Mouse (Mus musculus) testis, adult 2 months (tissue): Measurements from ENCODE around the gene Cacna1a. TPM values are rescaled to one million over a fixed set of nuclear protein-coding genes. Genes with fewer than 3 reads are reported as not detected.

ENCODE experiments used
- H3K27ac ChIP-seq: fragments of 200-500 bp; 2 replicates; pipeline ENCODE4 v1.5.1; 2012; ENCODE audit warnings: low read depth, low read length; ENCODE audit not compliant: control insufficient read depth, insufficient read depth
- H3K27me3 ChIP-seq: fragments of 200-500 bp; 2 replicates; pipeline ENCODE4 v1.6.1; 2012; ENCODE audit warnings: mild to moderate bottlenecking, low read length, moderate library complexity; ENCODE audit not compliant: control insufficient read depth, insufficient read depth
- H3K36me3 ChIP-seq: fragments of 200-500 bp; 2 replicates; pipeline ENCODE4 v1.6.1; 2012; ENCODE audit warnings: mild to moderate bottlenecking, low read length; ENCODE audit not compliant: control insufficient read depth, insufficient read depth
- H3K4me1 ChIP-seq: fragments of 200-500 bp; 2 replicates; pipeline ENCODE4 v1.6.1; 2012; ENCODE audit warnings: low read length; ENCODE audit not compliant: control insufficient read depth, insufficient read depth
- H3K4me3 ChIP-seq: fragments of 200-500 bp; 2 replicates; pipeline ENCODE4 v1.5.1; 2012; ENCODE audit warnings: low read depth, mild to moderate bottlenecking, low read length, moderate library complexity, mixed read lengths; ENCODE audit not compliant: control insufficient read depth
- CTCF ChIP-seq: fragments of 200-500 bp; IDR thresholded peaks from 2 replicates; pipeline ENCODE4 v1.5.1; 2012; ENCODE audit warnings: low read depth, mild to moderate bottlenecking, inconsistent platforms, low read length, moderate library complexity; ENCODE audit not compliant: control insufficient read depth, insufficient read depth, insufficient replicate concordance
- POLR2A ChIP-seq: fragments of 200-500 bp; IDR thresholded peaks from 2 replicates; pipeline ENCODE4 v1.6.1; 2012; ENCODE audit warnings: low read depth, mild to moderate bottlenecking, inconsistent platforms, low read length, moderate library complexity; ENCODE audit not compliant: control insufficient read depth
- polyA plus RNA-seq: library from polyadenylated mRNA; depleted of rRNA; stranded (reverse); fragments of >200 nt; gene quantifications from 2 replicates; pipeline ENCODE4 v1.2.3, GENCODE M21; 2012; rRNA removed

Gene Cacna1a
- 9.6 and 10.3 TPM in 2 replicates for polyA plus RNA-seq

DNA sequence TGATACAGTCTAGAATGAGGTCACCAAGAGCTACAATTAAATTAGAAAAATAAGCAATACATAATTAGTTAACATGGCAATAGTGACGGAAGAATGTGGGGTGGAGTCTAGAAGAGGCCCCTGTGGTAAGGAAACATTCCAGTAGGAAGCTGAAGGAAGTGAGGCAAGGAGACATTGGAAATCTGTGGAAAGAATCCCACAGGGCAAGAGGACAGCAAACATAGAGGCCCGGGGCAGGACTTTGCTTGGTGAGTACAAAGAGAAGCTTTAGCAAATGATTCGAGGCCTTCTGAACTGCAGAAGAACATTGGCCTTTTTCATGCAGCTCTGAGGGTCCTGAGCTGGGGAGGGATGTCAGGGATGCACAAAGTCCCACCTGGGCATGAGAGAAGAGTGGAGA, at the start of gene Cacna1a:
Gene Cacna1a, plus strand, starts transcription at position 166 of the 400 bp plus-strand sequence.
- Histone ChIP-seq H3K36me3 (no peaks in the 10 kb centered on the region), H3K27ac (no peak within 1 kb of the TSS), H3K4me1 (no peaks in the 10 kb centered on the region; the same call in 1 of the 2 replicates), H3K27me3 (no peaks in the 10 kb centered on the region), H3K4me3 (no peak within 1 kb of the TSS)
- TF ChIP-seq CTCF = no peak
- TF ChIP-seq POLR2A = no peak

DNA sequence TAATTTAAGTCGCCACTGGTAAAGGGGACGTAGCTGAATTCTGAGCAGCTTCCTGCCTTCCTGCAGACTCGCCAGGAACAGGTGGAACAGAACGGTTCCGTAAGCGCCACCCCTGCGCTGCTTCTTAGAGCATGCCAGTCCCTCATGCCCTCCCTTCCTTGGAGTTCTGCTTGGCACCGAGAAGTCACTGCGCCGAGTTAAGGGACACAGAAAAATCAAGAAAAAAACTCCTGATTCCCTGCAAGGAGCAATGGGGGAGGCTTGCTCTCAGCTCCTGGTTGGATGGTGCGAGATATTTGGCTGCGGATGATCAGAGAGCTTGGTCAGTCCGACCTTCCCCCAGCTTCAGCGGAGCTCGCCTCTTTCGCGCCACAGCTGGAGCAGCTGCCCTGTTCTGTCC, 49.7 kb upstream of the Cacna1a start:
- TF ChIP-seq CTCF (no peak), POLR2A (no peak)
- no peak overlapping the region for H3K4me3 ChIP-seq
- no peak overlapping the region for H3K27ac ChIP-seq
- H3K4me1 ChIP-seq = peaks cover 5% of the 10 kb centered on the region; the same call in 1 of the 2 replicates
- no peaks in the 10 kb centered on the region for H3K36me3 ChIP-seq
- H3K27me3 ChIP-seq = no peaks in the 10 kb centered on the region; the same call in 1 of the 2 replicates

DNA sequence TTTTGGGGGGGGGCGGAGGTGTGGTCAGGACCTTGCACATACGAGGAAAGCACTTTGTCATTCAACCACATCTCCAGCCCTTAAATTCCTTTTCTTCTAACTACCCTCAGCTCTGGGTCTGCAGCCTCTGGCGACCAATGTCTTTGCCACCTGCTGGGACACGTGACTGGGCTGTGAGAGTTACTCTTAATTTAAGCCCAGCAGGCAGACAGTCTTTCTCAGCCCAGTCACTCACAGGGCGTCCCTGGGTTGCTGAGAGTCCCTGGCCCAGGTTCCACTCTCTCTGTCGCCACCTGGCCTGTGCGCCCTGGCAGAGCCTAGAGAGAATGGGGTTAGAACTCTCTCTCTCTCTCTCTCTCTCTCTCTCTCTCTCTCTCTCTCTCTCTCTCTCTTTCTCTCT, 48.9 kb upstream of the Cacna1a start:
- H3K4me3 ChIP-seq = no peak overlapping the region
- no peaks in the 10 kb centered on the region for H3K36me3 ChIP-seq
- H3K27ac ChIP-seq = no peak overlapping the region
- no peaks in the 10 kb centered on the region; the same call in 1 of the 2 replicates for H3K27me3 ChIP-seq
- TF ChIP-seq POLR2A (no peak), CTCF (no peak)
- peaks cover 5% of the 10 kb centered on the region; the same call in 1 of the 2 replicates for H3K4me1 ChIP-seq

DNA sequence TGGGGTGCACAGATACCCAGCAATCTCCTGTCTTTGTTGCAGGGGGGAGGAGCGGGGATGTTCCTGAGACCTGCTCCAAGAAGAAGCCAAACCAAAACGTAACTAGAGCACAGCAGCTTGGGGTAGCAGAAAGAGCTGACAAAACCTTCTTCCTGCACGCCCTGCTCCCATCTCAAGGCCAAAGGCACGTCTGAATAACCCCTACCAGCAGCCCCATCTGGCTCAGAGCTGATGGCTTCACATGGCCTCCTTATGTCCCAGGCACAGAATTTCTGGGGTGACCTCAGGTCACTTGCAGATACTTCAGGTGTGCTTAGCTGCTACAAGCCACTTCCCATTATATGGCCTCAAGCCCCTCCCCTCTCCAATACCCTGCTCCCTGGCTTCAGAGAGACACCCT, 48.4 kb upstream of the Cacna1a start:
- no peaks in the 10 kb centered on the region; the same call in 1 of the 2 replicates for H3K27me3 ChIP-seq
- H3K4me3 ChIP-seq = no peak overlapping the region
- no peak overlapping the region for H3K27ac ChIP-seq
- no peak for TF ChIP-seq CTCF
- no peak for TF ChIP-seq POLR2A
- peaks cover 5% of the 10 kb centered on the region; the same call in 1 of the 2 replicates for H3K4me1 ChIP-seq
- no peaks in the 10 kb centered on the region for H3K36me3 ChIP-seq

DNA sequence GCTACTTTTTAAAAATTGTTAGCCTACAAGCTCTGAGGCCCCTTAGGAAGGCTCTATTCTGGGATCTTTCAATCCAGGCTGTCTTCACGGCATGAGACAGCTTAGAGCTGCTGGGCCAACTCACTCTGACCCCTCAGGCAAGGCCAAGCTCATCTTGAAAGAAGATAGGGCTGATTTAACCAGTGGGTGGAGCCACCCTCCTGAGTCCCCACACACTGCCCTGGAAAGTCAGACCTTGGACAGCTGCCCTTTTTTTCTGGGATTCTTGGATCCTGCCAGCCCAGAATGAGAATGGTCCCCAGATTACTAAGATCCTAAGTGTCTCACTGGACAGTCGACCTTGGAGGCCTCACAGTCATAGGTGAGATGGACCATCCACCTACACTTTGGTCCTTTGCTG, 47.6 kb upstream of the Cacna1a start:
- H3K36me3 ChIP-seq = no peaks in the 10 kb centered on the region
- TF ChIP-seq CTCF = no peak
- TF ChIP-seq POLR2A = no peak
- no peak overlapping the region for H3K4me3 ChIP-seq
- H3K27me3 ChIP-seq = no peaks in the 10 kb centered on the region; the same call in 1 of the 2 replicates
- H3K27ac ChIP-seq = no peak overlapping the region
- H3K4me1 ChIP-seq = peaks cover 5% of the 10 kb centered on the region; the same call in 1 of the 2 replicates

- no peaks in the 10 kb centered on the region for H3K27me3 ChIP-seq
- no peaks in the 10 kb centered on the region for H3K36me3 ChIP-seq
Observed at GRCm38 (mm10) chr8:84345493-84345892, 42.7 kb upstream of the Cacna1a start.

GRCm38 (mm10) chr8:84346421-84346820, 41.8 kb upstream of the Cacna1a start:
- Histone ChIP-seq H3K27me3 (no peaks in the 10 kb centered on the region), H3K4me1 (no peaks in the 10 kb centered on the region), H3K4me3 (no peak overlapping the region), H3K27ac (no peak overlapping the region), H3K36me3 (no peaks in the 10 kb centered on the region)
- TF ChIP-seq POLR2A (no peak), CTCF (no peak)

More at GRCm38 (mm10) chr8:84345493-84345892, 42.7 kb upstream of the Cacna1a start:
- Histone ChIP-seq H3K4me1 (no peaks in the 10 kb centered on the region), H3K4me3 (no peak overlapping the region), H3K27ac (no peak overlapping the region)
- TF ChIP-seq POLR2A = no peak
- TF ChIP-seq CTCF = no peak

DNA sequence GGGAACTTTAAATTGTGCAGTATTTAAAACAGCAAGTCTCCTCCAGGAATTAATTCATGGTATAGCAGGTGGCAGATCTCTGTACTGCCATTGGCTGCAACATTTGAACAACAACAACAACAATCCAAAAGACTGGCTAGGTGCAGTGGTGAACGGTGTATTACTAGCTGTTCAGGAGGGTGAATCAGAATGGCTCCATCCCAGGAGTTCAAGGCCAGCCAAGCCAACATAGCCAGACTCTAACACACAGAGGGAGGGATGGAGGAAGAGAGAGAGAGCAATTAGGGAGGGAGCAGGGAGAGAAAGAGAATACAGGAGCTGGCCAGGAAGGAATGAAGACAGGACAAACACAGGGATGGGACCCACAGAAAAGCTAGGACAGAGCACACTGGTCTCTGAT, 38.7 kb upstream of the Cacna1a start:
- Histone ChIP-seq H3K36me3 (no peaks in the 10 kb centered on the region), H3K4me1 (no peaks in the 10 kb centered on the region), H3K27me3 (no peaks in the 10 kb centered on the region), H3K4me3 (no peak overlapping the region), H3K27ac (no peak overlapping the region)
- TF ChIP-seq POLR2A (no peak), CTCF (no peak)
